Mouse (Mus musculus): ENCODE data around the gene Erc1.

Gene Erc1

DNA sequence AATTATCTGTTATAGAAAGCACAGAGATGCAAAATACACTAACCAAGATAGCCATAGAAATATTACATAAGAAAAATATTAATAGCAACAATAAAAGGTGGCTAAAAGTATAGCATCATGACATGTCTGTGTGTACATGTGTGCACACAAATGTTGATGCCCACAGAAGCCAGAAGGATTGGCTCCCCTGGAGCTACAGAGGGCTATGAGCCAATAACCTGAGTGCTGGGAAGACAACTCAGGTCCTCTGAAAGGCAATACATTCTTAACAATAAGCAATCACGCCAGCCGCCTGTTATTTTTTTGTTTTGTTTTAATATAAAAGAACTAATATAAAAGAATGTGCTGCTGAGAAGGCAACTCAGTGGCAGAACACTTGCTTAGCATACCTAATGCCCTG is 44.7 kb downstream of the Erc1 start:
- no peak for DNase-seq

- DNase-seq, result no peak
Measured at GRCm38 (mm10) chr6:119796911-119797486, 51.0 kb downstream of the Erc1 start.

DNA sequence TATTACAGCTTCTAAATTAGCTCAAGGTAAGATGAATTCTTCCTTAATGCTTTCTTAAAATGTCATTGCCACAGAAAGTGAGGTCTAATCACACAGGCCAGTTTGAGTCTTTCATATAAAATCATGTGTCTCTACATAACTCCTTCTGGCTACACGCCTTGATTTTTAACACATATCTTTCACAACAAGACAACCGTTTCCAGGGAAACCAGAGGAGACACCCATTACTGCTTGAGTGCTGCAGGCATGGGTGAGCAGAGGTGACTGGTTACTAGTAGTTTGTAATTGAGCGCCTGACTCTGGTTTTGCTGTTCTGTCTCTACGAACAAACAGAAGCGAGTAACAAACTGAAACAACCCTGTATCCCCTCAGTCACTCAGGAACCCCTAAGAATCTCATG is 51.7 kb downstream of the Erc1 start:
- DNase-seq, result no peak

DNA sequence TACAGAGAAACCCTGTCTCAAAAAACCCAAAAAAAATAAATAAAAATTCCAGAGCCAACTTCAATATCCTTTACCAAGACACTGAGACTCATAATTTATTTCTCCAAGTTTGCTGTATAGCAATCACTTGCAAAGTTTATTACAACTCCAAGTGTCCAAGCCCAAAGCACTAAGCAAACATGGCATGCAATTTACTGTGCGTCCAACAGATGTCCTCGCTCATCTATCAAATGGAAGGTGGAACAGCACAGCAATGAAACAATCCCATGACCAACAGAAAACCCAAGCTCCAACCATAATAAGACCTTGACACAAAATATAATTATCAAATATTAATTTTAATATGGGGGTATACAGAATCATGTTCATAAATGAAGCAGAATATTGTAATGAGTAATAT is 55.4 kb downstream of the Erc1 start:
- peak; percentile 77 for DNase-seq

DNA sequence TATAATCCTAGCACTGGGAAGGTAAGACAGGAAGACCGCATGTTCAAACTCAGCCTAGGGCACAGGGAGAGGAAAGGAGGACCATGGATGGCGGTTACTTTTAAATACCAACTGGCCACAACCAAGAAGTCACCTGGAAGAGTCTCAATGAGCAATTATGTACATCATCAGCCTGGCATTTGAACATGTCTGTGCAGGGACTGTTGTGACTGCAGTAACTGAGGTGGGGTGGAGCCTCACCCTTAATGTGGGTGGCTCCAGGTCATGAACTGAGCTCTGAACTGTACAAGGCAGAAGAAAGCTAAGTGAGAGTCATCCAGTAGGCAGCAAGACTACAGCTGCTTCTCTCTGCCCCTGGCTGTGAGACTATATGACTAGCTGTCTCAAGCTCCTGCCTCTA is 65.6 kb downstream of the Erc1 start:
- no peak for DNase-seq

- no peak for DNase-seq
Measured at GRCm38 (mm10) chr6:119781109-119781508, 66.9 kb downstream of the Erc1 start.

- no peak for DNase-seq
Measured at GRCm38 (mm10) chr6:119768778-119769177, 79.2 kb downstream of the Erc1 start.

- no peak for DNase-seq
Measured at GRCm38 (mm10) chr6:119764355-119764754, 83.6 kb downstream of the Erc1 start.

GRCm38 (mm10) chr6:119759866-119760265 is 88.1 kb downstream of the Erc1 start:
- DNase-seq, result no peak

DNA sequence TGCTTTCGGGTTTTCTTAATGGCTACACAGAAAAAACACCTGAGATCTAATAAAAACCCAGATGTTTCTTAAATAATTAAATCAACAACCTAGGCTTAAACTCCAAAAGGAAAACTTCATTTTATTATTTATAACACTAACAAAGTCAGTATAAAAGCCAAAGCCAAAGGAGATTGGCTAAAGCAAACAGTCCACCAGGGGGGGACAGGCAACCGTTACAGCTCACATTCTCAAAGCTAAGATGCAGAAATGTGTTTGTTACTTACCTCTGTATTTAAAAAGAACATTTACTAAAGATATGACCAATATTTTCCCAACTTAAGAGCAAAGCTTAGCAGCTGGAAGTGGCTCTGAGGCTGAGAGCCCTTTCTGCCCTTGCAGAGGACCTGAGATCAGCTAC is 89.5 kb downstream of the Erc1 start:
- no peak for DNase-seq

GRCm38 (mm10) chr6:119757796-119758195 is 90.2 kb downstream of the Erc1 start:
- no peak for DNase-seq

DNA sequence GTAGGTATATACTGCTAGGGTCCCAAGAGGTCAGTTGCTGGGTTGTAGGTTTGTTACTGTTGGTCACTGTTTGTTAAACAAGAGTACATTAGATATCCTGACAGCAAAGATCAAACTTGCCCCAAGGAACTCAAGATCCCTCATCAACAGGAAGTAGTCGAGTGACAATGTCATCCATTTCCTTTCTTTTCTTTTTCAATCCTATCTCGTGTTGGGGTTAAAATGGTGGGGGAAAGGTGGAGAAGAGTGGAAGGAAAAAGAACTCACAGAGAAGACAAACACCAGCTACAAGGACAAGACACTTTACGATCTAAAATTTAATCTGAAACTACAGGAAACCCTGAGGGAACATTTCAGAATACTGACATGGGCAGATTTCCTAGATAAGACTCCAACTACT is 92.1 kb downstream of the Erc1 start:
- DNase-seq, result no peak

GRCm38 (mm10) chr6:119749093-119749635 is 98.8 kb downstream of the Erc1 start:
- DNase-seq, result peak; percentile 10

DNA sequence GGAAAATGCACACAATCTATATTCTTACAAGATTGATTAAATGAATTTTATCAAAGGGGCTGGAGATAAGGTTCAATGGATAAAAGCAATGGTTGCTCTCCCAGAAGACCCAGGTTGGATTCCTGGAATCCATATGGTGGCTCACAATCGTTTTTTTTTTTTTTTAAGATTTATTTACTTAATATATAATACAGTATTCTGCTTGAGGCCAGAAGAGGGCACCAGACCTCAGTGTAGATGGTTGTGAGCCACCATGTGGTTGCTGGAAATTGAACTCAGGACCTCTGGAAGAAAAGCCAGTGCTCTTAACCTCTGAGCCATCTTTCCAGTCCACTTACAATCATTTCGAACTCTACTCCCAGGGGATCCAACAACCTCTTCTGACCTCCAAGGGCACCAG is 106.1 kb downstream of the Erc1 start:
- DNase-seq, result no peak

DNA sequence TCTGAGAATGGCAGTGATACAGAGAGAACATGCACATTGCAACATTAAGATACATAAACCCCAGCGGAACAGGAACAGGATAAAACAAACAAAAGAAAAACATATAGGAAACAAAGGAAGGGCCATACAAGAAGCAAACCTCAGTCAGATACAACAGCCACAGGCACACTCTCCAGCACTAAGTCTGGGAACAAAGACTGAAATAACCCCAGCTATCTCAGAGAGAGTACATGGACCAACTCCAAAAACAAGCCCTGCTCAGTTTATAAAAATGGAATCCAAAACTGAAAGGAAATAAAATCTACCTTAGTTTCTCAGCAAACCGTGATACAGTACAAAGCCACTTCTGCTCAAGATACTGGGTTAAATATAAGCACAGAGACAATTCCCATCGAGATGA is 107.4 kb downstream of the Erc1 start:
- no peak for DNase-seq

- DNase-seq, result peak; percentile 25
Measured at GRCm38 (mm10) chr6:119738638-119739375, 109.2 kb downstream of the Erc1 start.

GRCm38 (mm10) chr6:119737716-119738115 is 110.3 kb downstream of the Erc1 start:
- no peak for DNase-seq

DNA sequence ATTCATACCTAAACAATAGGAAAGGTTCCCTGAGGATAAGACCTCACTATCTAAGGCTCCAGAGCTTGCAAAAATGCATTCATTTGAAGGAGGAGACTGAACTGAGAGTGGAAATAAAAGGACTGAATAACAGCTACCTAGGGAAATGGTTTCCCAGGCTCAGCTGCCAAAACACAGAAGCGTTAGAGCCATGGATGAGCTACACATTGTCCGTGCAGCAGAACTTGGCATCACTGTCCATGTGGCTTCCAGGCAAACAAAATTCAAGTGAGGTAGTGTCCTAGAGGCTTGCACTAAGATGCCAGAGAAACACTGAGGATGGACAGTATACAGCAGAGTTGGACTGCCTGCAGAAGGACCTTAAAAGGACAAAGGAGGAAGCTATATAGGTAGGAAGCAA is 112.0 kb downstream of the Erc1 start:
- no peak for DNase-seq

DNA sequence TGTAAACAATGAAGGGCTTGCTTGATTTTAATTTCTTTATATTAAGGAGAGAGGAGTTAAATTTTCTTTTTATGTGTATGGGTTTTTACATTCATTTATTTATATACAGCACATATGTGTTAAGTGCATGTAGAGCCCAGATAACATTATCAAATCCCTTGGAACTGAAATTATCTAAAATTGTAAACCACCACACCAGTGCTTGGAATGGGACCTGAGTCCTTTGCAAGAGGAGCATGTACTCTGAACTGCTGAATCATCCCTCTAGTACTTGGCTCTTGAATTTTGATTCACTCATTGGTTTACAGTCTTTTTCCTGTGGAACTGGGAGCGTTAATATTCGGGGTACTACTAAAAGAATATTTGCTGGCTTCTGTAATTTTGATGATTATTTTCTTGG is 116.8 kb downstream of the Erc1 start:
- no peak for DNase-seq

DNA sequence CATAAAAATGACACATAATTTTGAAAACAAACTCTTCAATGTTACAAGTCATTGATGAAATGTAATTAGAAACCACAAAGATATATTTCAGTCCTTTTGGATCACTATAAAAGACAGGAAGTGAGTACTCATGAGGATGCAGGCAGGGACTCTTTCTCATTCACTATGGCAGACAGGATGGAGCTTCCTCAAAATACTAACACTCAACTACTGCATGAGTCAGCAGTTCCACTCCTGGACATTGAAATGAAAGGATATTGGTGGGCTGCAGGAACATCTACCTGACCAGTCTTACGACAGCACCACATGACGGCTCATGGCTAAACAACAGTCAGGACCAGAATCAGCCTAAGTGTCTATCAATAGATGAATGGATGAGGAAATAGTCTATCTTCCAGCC is 132.7 kb downstream of the Erc1 start:
- no peak for DNase-seq

DNA sequence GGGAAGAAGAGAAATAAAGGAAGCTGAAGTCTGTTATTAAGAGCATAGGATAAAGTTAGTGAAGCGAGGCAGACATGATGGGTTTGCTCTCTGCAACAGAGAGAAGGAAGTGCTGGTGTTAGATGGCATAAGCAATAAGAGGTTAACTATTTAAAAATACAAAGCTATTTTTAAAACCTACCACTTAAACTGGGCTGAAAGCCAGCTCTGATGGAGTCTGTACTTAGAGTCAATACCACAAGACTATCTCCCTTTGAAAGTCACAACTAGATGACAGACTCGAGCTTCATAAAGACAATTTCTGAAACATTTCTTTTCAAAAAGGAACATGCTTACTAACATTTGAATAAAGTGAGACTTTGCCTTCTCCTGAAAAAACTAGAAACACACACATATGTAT is 134.0 kb downstream of the Erc1 start:
- no peak for DNase-seq

DNA sequence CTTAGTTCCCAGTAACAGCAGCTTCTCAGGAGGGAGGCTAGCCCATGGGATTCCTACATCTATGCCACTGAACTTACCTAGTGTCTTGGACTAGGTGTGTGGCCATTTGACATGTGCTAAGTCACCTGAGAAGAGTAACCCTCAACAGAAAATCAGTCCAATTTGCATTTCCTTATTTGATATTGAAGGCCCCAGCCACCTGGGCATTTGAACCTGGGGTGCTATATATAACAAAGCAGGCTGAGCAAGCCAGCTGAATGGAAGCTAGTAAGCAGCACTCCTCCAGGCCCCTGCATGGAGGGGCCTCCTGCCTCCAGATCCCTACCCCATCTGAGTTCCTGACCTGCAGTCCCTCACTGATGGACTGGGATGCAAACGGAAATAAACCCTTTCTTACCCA is 135.5 kb downstream of the Erc1 start:
- no peak for DNase-seq

- no peak for DNase-seq
Measured at GRCm38 (mm10) chr6:119711649-119712305, 136.2 kb downstream of the Erc1 start.

DNA sequence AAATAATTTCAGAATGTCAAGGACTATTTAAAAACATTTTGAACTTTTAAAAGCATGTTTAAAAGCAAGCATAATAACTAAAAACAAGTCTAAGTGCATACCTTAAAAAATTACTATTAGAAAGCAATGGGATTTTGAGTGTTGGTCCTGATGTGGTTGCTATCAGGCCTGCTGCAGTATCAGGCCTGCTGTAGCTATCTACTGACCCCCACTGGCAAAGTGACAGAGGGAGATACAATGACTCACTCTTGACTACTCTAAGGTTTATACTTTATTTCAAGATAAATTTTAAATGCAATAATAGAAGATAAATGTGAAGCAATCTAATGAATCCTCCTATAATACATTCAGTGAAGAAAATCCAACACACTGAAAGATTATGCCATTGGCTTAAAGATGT is 138.4 kb downstream of the Erc1 start:
- peak; percentile 57 for DNase-seq
